Mouse (Mus musculus): ENCODE results near the gene Rgs19.

DNA sequence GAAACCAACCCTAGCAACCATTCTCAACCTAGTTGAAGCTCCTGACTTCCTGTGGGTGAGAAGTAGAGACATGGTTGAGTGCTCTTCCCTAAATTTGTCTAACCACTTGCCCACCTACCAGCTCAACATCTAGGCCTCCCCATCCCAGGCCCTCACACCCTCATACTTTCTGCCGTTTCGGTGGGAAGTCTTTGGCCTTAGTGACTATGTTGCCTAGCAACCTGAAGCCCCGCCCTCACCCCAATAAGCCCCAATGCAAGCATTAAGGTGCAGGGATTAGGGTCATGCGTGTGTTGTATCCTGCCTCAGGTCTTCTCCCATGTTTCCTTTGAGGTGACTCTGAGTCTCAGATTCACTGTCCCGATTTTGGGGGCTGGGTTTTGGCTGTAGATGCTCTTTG, 4.5 kb upstream of the Rgs19 start, which contains the start of gene Lkaaear1:
- no peak for TF ChIP-seq CTCF (IDR thresholded peaks at IDR 0.05)
- no peak for TF ChIP-seq EP300 (IDR thresholded peaks at IDR 0.05)

Measured in lung, postnatal 0 days (tissue).